Mouse (Mus musculus) heart, postnatal 25 days (tissue): ENCODE data around the gene Rtl10. TPM values are rescaled to one million over a fixed set of nuclear protein-coding genes. Genes with fewer than 3 reads are reported as not detected.

Experiments
- DNase-seq: peaks from one replicate; pipeline ENCODE4 v3.0.0; 2022; ENCODE audit warnings: low spot score
- intact Hi-C: fragments of 180-260 bp; cut with DNase I; formaldehyde crosslinking; loops from one replicate; pipeline ENCODE4 v1.15.1; 2025
- total RNA-seq, 2 experiments: library from RNA; stranded (reverse); gene quantifications; 2 replicates each; pipeline ENCODE4 v1.2.3; 2021

Gene Rtl10
- 1 to 10 TPM; 3.3 to 4.6 TPM for total RNA-seq

- intact Hi-C loops, result loop anchor here (5.0 kb wide), 1 partner anchor 151 kb away; the partner anchor contains the start of genes Arvcf and Tango2
- DNase-seq, result peak; percentile 91
Measured at GRCm38 (mm10) chr16:18498558-18498990, at the start of gene Rtl10, which contains the start of gene Gnb1l. Gene Rtl10, plus strand, starts transcription at chr16:18498901. Gene Gnb1l, plus strand, starts transcription at chr16:18498713.

DNA sequence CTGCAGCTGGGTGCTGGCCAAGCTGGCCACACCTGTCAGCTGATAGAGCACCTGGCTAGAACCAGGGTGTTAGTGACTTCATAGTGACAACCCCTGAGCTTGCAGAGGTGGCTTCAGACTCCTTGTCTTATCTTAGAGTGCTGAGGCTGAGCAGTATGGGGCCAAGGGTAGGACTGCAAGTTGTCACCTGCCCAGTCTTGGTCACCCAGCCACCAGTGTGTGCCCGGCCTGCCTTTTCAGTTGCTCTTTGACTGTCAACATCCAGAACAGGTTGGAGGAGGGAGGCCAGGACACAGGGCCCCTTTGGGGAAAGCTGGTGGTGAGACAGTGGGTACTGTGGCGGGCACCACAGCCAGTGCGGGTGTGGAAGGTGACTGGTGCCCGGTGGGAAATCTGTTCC is 49.7 kb upstream of the Rtl10 start:
- no peak for DNase-seq
- intact Hi-C loops, result no loop called here

DNA sequence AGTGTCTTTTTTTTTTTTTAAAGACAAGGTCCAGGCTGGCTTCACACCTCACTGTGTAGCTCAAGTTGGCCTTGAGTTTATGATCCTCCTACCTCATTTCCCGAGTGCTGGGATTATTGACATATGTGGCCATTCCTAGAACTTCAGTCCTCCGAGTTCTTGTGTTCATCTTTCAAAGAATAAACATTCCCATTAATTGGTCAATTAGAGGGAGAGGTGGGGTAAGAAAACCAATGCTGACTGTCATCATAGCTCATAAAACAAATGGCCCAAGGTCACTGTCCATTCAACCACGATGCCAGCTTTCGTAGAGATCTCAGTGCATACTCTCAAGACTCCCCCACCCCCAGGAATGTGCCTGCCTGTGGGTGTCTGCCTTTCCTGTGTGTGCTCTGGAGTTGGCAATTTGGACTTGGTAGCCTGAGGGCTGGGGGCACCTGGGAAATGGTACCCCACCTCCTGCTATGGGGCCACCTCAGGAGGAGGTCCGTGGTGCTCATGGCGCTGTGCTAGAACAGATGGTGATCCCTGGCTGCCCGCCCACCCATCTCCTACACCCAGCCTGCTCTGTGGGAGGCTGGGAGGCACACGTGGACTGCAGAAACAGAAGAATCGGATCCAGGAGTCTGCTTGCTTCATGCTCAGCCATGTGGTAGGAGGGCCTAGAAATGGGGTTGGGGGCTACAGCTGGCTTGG is 47.1 kb upstream of the Rtl10 start:
- no peak for DNase-seq
- intact Hi-C loops, result no loop called here

DNA sequence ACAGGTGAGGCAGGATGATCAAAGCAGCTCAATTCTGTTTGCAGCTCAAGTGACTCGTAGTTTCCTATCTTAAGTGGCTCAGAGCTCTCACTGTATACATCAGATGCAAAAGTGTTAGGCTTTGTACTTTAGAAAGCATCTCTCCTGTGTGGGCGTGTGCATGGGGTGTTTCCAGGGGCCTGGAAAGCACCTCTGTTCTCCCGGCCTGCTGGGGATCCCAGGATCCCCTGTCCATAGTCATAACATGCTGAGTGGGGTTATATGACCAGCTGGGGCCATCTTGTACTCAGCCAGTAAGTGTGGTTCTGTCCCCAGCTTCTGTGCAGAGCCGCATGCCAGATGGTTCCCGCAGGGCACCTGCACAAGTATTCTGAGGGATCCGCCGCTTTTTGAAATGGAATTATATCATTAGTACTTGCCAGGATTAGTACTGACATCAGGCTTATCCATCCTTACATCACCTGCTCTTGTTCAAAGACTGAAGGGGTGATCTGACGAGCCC is 46.3 kb upstream of the Rtl10 start:
- intact Hi-C loops, result no loop called here
- no peak for DNase-seq

DNA sequence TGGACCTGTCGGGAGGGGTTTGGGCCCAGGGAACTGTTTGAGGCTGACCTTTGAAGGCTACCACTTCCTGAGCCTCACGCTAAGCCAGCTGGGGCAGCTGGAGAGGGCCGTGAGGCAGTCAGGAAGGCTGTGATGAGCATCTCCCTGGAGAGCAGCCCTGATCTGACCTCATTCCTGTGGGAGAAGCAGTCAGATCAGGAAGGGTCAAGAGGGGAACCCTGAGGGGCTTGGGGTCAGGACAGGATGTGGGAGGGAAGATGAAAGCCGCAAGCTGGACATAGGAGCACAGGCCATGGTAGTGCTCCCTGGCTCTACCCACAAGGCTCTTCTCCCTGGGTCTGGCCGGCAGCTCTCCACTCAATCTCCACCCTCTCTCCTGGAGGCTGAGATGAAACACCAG is 44.9 kb upstream of the Rtl10 start:
- no peak for DNase-seq
- intact Hi-C loops, result no loop called here

GRCm38 (mm10) chr16:18455407-18455806 is 43.3 kb upstream of the Rtl10 start:
- no peak for DNase-seq
- intact Hi-C loops, result no loop called here

GRCm38 (mm10) chr16:18458661-18459060 is 40.0 kb upstream of the Rtl10 start:
- no peak for DNase-seq
- intact Hi-C loops, result no loop called here

GRCm38 (mm10) chr16:18459335-18459954 is 39.3 kb upstream of the Rtl10 start:
- DNase-seq, result no peak
- intact Hi-C loops, result no loop called here

DNA sequence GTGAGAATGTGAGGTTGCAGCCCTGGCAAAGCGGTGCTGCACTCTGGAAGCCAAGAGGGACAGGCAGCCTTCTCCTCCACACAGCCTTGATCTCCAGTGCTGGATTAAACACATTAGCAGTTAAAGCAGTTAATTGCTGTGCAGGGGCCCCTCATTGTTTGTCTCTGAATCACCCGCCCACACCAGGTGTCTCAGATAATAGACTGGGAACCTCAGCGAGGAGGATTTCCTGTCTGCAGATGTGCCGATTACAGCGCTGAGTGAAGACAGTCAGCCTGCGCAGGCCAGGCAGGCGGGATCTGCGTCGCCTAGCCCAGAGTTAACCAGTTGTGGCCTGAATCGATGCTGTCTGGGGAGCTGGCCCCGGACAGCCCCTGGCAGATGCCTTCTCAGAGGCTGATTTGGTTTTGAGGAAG is 38.7 kb upstream of the Rtl10 start:
- intact Hi-C loops, result no loop called here
- peak; percentile 15 for DNase-seq

DNA sequence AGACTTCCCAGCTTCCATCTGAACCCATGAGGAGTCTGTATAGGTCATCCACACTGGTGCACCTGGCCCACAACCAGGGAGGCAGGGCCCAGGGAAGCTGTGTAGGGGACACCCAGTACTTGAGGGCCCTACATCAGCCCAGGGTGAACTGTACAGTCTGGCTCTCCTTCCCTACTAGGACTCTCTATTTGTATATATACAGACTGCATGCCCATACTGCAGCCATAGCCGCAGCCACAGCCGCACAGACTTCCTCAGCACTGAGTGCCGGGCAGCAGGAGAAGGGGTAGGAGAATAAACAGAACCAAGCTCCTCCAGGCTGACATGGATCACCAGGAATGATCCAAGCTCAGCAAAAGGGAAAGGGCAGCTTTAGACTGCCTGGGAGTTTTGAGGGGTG is 37.9 kb upstream of the Rtl10 start:
- intact Hi-C loops, result no loop called here
- DNase-seq, result no peak

DNA sequence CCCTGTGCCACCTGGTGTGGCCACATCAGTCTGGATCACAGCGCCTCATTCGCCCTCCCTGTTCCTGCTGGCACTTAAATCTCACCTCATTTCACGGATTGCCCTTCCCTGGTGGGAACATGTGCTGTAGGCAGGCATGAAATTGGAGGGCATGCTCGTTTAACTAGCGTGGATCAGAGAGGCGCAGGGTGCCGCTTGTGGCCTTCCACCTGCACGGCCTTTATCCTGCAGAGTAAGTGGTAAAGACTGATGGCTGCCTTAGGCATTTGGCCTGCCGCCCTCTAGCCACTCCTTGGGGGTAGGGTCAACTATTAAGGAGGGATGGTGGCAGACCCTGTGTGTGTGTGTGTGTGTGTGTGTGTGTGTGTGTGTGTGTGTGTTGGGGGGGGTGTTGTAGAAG is 36.7 kb upstream of the Rtl10 start:
- intact Hi-C loops, result no loop called here
- DNase-seq, result no peak

GRCm38 (mm10) chr16:18462598-18462997 is 36.1 kb upstream of the Rtl10 start:
- DNase-seq, result no peak
- intact Hi-C loops, result no loop called here

DNA sequence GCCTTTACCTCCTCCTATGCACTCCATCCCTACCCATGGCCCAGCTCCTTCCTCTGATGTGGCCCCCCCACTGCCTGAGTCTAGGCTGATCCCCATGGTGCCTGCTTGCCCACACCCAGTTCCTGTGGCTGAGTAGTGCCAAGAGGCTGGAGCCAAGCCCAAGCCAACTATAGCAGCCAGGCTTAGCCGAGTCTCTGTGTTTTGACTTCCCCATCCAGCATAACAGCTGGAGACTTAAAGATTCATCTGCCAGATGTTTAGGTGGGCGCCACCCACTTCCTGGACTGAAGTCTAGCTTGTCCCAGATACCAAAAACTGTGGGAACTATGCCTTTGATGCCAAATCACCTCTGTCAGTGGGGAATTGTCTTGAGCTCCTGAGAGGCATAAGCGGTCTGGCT is 34.4 kb upstream of the Rtl10 start:
- peak; percentile 47 for DNase-seq
- intact Hi-C loops, result no loop called here

- intact Hi-C loops, result no loop called here
- DNase-seq, result no peak
Measured at GRCm38 (mm10) chr16:18470829-18471228, 27.9 kb upstream of the Rtl10 start.

DNA sequence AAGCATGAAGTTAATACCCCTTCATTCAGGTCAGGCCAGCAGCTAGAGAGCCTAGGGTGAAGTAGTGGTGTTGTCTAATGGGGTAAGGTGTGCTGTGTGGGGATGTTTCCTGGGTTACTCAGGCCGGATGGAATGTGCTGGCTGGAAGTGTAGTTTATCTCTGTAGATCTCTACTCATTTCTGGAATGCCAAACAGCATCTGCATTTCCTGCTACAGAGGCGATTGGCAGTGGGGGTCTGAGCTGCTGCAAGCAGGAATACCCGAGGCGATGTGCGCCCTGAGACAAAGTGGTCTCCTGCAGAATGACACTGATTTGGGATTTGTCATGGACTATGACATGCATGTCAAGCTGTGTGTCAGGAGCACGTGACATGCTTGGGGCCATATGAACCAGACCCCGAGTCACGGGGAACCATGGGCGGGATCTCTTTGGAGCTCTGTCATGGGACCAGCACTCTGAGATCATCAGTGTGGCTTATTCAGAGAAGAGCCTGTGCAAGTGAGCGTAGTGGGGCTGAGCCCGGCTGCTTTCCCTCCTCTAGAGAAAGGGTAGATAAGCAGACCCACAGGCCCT is 27.2 kb upstream of the Rtl10 start:
- intact Hi-C loops, result no loop called here
- no peak for DNase-seq

- DNase-seq, result no peak
- intact Hi-C loops, result no loop called here
Measured at GRCm38 (mm10) chr16:18471976-18472375, 26.7 kb upstream of the Rtl10 start.

DNA sequence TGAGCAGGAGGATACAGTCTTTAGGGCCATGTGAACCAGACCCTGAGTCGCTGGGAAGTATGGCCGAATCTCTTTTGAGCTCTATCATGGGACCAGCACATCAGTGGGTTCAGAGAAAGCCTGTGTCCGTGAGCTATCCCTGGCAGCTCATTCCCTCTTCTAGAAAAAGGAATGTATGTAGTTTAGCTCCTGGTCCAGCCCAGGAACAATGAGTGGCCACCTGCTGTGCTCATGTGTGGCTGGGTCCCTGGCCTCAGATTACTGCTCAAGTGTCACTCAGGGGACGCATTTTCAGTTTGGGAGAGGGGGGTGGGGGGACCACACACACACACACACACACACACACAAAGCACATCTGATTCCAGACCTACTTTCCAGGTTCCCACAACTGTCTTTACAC is 26.3 kb upstream of the Rtl10 start:
- intact Hi-C loops, result no loop called here
- DNase-seq, result no peak

GRCm38 (mm10) chr16:18472976-18473375 is 25.7 kb upstream of the Rtl10 start:
- DNase-seq, result no peak
- intact Hi-C loops, result no loop called here

DNA sequence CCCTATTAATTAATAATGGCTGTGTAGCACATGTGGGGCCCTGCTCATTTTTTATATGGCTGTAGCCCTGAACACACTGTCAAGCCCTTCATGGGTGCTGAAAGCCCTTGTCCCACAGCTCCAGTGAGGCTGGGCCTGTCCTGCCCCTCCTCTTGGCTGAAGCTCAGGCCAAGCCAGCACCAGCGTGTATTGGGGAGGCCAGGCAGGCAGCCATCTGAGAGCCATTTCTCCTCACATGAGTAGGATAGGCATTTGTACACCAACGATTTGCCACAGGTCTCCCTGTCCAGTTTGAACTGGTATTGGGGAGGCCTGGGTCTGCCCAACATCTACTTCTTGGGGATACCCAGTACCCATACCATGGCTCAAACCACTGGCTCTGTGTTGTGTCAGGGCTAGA is 24.7 kb upstream of the Rtl10 start:
- intact Hi-C loops, result no loop called here
- DNase-seq, result no peak

GRCm38 (mm10) chr16:18477996-18478395 is 20.7 kb upstream of the Rtl10 start:
- no peak for DNase-seq
- intact Hi-C loops, result no loop called here

- intact Hi-C loops, result no loop called here
- DNase-seq, result no peak
Measured at GRCm38 (mm10) chr16:18479667-18480066, 19.0 kb upstream of the Rtl10 start.
